Mouse (Mus musculus) liver, postnatal 0 days (tissue): ENCODE measurements at regions not wholly inside any gene's neighbourhood (a gene's known extent, or its start where the extent isn't known, plus 50 kb on each side); places are given as distances from the start of the nearest gene placed in this dataset.

Source experiments
- CTCF ChIP-seq: sonication (generic); IDR thresholded peaks from 2 replicates; pipeline ENCODE4 v1.5.1; 2016; ENCODE audit warnings: antibody characterized with exemption, low read depth
- EP300 ChIP-seq: IDR thresholded peaks from 2 replicates; pipeline ENCODE4 v1.6.1; 2016; ENCODE audit warnings: antibody characterized with exemption, low read depth, mild to moderate bottlenecking

- TF ChIP-seq CTCF (no peak), EP300 (no peak)
These were observed 79.0 kb upstream of the Jazf1 start for GRCm38 (mm10) chr6:53147478-53147877.
